Mouse (Mus musculus) embryo, embryonic 10 days (tissue): ENCODE measurements at regions not wholly inside any gene's neighbourhood (a gene's known extent, or its start where the extent isn't known, plus 50 kb on each side); places are given as distances from the start of the nearest gene placed in this dataset.

Experiments
- DNase-seq: peaks from one replicate; pipeline ENCODE4 v3.0.0-alpha.2; 2015; ENCODE audit warnings: low spot score

GRCm38 (mm10) chr9:85134900-85135299 is 177.7 kb upstream of the Gm11114 start:
- no peak for DNase-seq

- no peak for DNase-seq
Observed at GRCm38 (mm10) chr9:85136715-85137582, 175.6 kb upstream of the Gm11114 start.

GRCm38 (mm10) chr9:85139891-85140290 is 172.7 kb upstream of the Gm11114 start:
- no peak for DNase-seq

- DNase-seq: no peak
Observed at GRCm38 (mm10) chr9:85144363-85144762, 168.2 kb upstream of the Gm11114 start.

- no peak for DNase-seq
Observed at GRCm38 (mm10) chr9:85165632-85166031, 146.9 kb upstream of the Gm11114 start.

- DNase-seq: no peak
Observed at GRCm38 (mm10) chr9:85167243-85167642, 145.3 kb upstream of the Gm11114 start.

- no peak for DNase-seq
Observed at GRCm38 (mm10) chr9:85174431-85174830, 138.1 kb upstream of the Gm11114 start.

- DNase-seq: no peak
Observed at GRCm38 (mm10) chr9:85201202-85201601, 111.4 kb upstream of the Gm11114 start.

- no peak for DNase-seq
Observed at GRCm38 (mm10) chr9:85224870-85225269, 87.7 kb upstream of the Gm11114 start.
